11 mouse cellular contexts compared by ENCODE assay signal in the genomic region with DNA sequence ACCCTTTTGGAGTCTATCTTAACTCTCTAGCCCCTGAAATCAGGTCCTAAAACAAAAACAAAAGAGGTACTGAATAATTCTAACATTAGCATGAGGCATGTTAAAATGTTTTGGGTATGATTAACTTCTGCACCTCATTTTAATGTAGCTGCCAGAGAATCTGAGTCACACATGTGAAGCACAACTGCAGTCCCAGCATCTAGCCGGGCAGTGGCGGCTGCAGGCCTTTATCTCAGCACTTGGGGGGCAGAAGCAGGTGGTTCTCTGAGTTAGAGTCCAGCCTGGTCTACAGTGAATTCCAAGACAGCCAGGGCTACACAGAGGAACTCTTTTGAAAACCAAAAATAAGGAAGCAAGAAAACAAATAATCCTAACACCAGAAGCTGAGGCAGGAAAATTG.
"Had no signal": no experiment of that assay in that cellular context is flagged by ENCODE, and none has a peak within 500 bp of the region (broad histone marks: within the 10 kb centered on the region; RNA-seq: fewer than 3 reads in every experiment).

No protein-coding gene starts in this region.

- H3K4me3 ChIP-seq: limb, embryonic 12.5 days; midbrain, embryonic 13.5 days; neural tube, embryonic 15.5 days had no signal

- H3K27me3 ChIP-seq: limb, embryonic 12.5 days; midbrain, embryonic 13.5 days; neural tube, embryonic 15.5 days had no signal

- H3K27ac ChIP-seq: limb, embryonic 12.5 days; liver, embryonic 14.5 days; midbrain, embryonic 13.5 days; neural tube, embryonic 15.5 days had no signal

- H3K4me1 ChIP-seq: midbrain, embryonic 13.5 days had no signal

- H3K4me2 ChIP-seq: limb, embryonic 12.5 days; midbrain, embryonic 13.5 days; neural tube, embryonic 15.5 days had no signal

- ATAC-seq: midbrain, embryonic 13.5 days had no signal

- H3K36me3 ChIP-seq: limb, embryonic 12.5 days; neural tube, embryonic 15.5 days had no signal

- H3K9ac ChIP-seq: limb, embryonic 12.5 days; liver, embryonic 14.5 days; midbrain, embryonic 13.5 days; neural tube, embryonic 15.5 days had no signal

- H3K9me3 ChIP-seq: limb, embryonic 12.5 days; midbrain, embryonic 13.5 days; neural tube, embryonic 15.5 days had no signal

- DNase-seq: kidney, adult 8-10 months; kidney, postnatal 36 days; layer of hippocampus, adult 9-11 months; lung, adult 18-20 months; right cerebral cortex, adult 18-20 months; thymus, adult 2 months; thymus, postnatal 36 days had no signal
